Mouse (Mus musculus): ENCODE data around the gene Fancf.

- no peak for TF ChIP-seq CTCF (IDR thresholded peaks at IDR 0.05; ENCODE audit: control insufficient read depth, insufficient read depth, low read length)
- TF ChIP-seq POLR2A (IDR thresholded peaks at IDR 0.05; ENCODE audit: borderline replicate concordance, control insufficient read depth, low read depth, low read length) = no peak
Observed at GRCm38 (mm10) chr7:51872041-51872440, 10.0 kb upstream of the Fancf start.
